Mouse (Mus musculus) E14TG2a.4 (cell line): ENCODE data around the gene Frrs1l.

ENCODE experiments used
- H3K27me3 ChIP-seq: 2 replicates; pipeline ENCODE4 v1.6.1; 2014; ENCODE audit warnings: low read length, control low read depth; ENCODE audit not compliant: insufficient read depth
- H3K36me3 ChIP-seq: 2 replicates; pipeline ENCODE4 v1.6.1; 2014; ENCODE audit warnings: low read length, control low read depth; ENCODE audit not compliant: insufficient read depth
- H3K4me1 ChIP-seq: replicated peaks from 2 replicates; pipeline ENCODE4 v1.6.1; 2014; ENCODE audit warnings: low read depth, low read length, control low read depth
- H3K4me3 ChIP-seq: replicated peaks from 2 replicates; pipeline ENCODE4 v1.5.1; 2014; ENCODE audit warnings: mild to moderate bottlenecking, low read length
- H3K9me3 ChIP-seq: 2 replicates; pipeline ENCODE4 v1.6.1; 2014; ENCODE audit warnings: low read length, control low read depth
- CTCF ChIP-seq: conservative IDR thresholded peaks from 2 replicates; pipeline ENCODE4 v1.5.1; 2014; ENCODE audit warnings: low read length
- NANOG ChIP-seq: IDR thresholded peaks from 2 replicates; pipeline ENCODE4 v1.6.1; 2014; ENCODE audit warnings: borderline replicate concordance, low read length, mixed read lengths
- POU5F1 ChIP-seq: IDR thresholded peaks from 2 replicates; pipeline ENCODE4 v1.6.1; 2014; ENCODE audit warnings: low read length, borderline replicate concordance

Frrs1l gene

GRCm38 (mm10) chr4:57017229-57017628, 27.0 kb upstream of the Frrs1l start:
- no peaks in the 10 kb centered on the region for H3K36me3 ChIP-seq
- H3K9me3 ChIP-seq, result no peaks in the 10 kb centered on the region
- peaks cover 9% of the 10 kb centered on the region; the same call in 1 of the 2 replicates for H3K4me1 ChIP-seq
- H3K27me3 ChIP-seq, result peaks cover 22% of the 10 kb centered on the region
- TF ChIP-seq CTCF (peak; percentile 85), POU5F1 (no peak), NANOG (no peak)
- H3K4me3 ChIP-seq, result no peak overlapping the region

GRCm38 (mm10) chr4:57016366-57017171, 26.4 kb upstream of the Frrs1l start:
- peaks cover 25% of the 10 kb centered on the region for H3K27me3 ChIP-seq
- H3K4me3 ChIP-seq, result peak overlapping the region; percentile 59
- peaks cover 8% of the 10 kb centered on the region; the same call in 1 of the 2 replicates for H3K4me1 ChIP-seq
- TF ChIP-seq CTCF (no peak), NANOG (no peak), POU5F1 (no peak)
- no peaks in the 10 kb centered on the region for H3K36me3 ChIP-seq
- H3K9me3 ChIP-seq, result no peaks in the 10 kb centered on the region

GRCm38 (mm10) chr4:57015032-57015431, 24.8 kb upstream of the Frrs1l start:
- no peaks in the 10 kb centered on the region for H3K36me3 ChIP-seq
- peaks cover 34% of the 10 kb centered on the region for H3K27me3 ChIP-seq
- no peak overlapping the region for H3K4me3 ChIP-seq
- no peaks in the 10 kb centered on the region for H3K9me3 ChIP-seq
- peaks cover 14% of the 10 kb centered on the region for H3K4me1 ChIP-seq
- no peak for TF ChIP-seq CTCF
- no peak for TF ChIP-seq POU5F1
- TF ChIP-seq NANOG, result no peak

GRCm38 (mm10) chr4:57011454-57012046, 21.4 kb upstream of the Frrs1l start:
- TF ChIP-seq NANOG (no peak), CTCF (no peak)
- H3K9me3 ChIP-seq, result no peaks in the 10 kb centered on the region
- peaks cover 10% of the 10 kb centered on the region for H3K4me1 ChIP-seq
- H3K36me3 ChIP-seq, result no peaks in the 10 kb centered on the region
- peaks cover 40% of the 10 kb centered on the region for H3K27me3 ChIP-seq
- H3K4me3 ChIP-seq, result no peak overlapping the region

- no peaks in the 10 kb centered on the region for H3K9me3 ChIP-seq
- TF ChIP-seq CTCF, result no peak
- peaks cover 39% of the 10 kb centered on the region for H3K27me3 ChIP-seq
- peaks cover 6% of the 10 kb centered on the region for H3K4me1 ChIP-seq
- no peaks in the 10 kb centered on the region for H3K36me3 ChIP-seq
- no peak overlapping the region for H3K4me3 ChIP-seq
These were observed 20.7 kb upstream of the Frrs1l start for GRCm38 (mm10) chr4:57010919-57011318.

GRCm38 (mm10) chr4:57010425-57010824, 20.2 kb upstream of the Frrs1l start:
- Histone ChIP-seq H3K36me3 (no peaks in the 10 kb centered on the region), H3K9me3 (no peaks in the 10 kb centered on the region), H3K4me1 (peaks cover 6% of the 10 kb centered on the region), H3K27me3 (peaks cover 36% of the 10 kb centered on the region), H3K4me3 (no peak overlapping the region)
- no peak for TF ChIP-seq CTCF
- no peak for TF ChIP-seq POU5F1
- TF ChIP-seq NANOG, result no peak

- no peak overlapping the region for H3K4me3 ChIP-seq
- no peaks in the 10 kb centered on the region for H3K9me3 ChIP-seq
- no peak for TF ChIP-seq POU5F1
- no peak for TF ChIP-seq NANOG
- TF ChIP-seq CTCF, result no peak
- H3K36me3 ChIP-seq, result no peaks in the 10 kb centered on the region
- peaks cover 7% of the 10 kb centered on the region for H3K4me1 ChIP-seq
- peaks cover 34% of the 10 kb centered on the region for H3K27me3 ChIP-seq
These were observed 17.5 kb upstream of the Frrs1l start for GRCm38 (mm10) chr4:57007717-57008116.

GRCm38 (mm10) chr4:57005011-57005410, 14.8 kb upstream of the Frrs1l start:
- no peaks in the 10 kb centered on the region for H3K9me3 ChIP-seq
- 0 out of 2 replicates have a peak, but pooled peaks cover 5% of the 10 kb centered on the region for H3K4me1 ChIP-seq
- no peak overlapping the region for H3K4me3 ChIP-seq
- no peaks in the 10 kb centered on the region for H3K36me3 ChIP-seq
- H3K27me3 ChIP-seq, result peaks cover 18% of the 10 kb centered on the region
- TF ChIP-seq NANOG, result no peak
- no peak for TF ChIP-seq POU5F1
- no peak for TF ChIP-seq CTCF

- 0 out of 2 replicates have a peak, but pooled peaks cover 5% of the 10 kb centered on the region for H3K4me1 ChIP-seq
- no peaks in the 10 kb centered on the region for H3K36me3 ChIP-seq
- peaks cover 12% of the 10 kb centered on the region for H3K27me3 ChIP-seq
- H3K9me3 ChIP-seq, result no peaks in the 10 kb centered on the region
- TF ChIP-seq POU5F1 (no peak), NANOG (no peak), CTCF (no peak)
- H3K4me3 ChIP-seq, result no peak overlapping the region
These were observed 13.7 kb upstream of the Frrs1l start for GRCm38 (mm10) chr4:57003886-57004285.
